Mouse (Mus musculus): ENCODE measurements around the gene Unc5a.

DNA sequence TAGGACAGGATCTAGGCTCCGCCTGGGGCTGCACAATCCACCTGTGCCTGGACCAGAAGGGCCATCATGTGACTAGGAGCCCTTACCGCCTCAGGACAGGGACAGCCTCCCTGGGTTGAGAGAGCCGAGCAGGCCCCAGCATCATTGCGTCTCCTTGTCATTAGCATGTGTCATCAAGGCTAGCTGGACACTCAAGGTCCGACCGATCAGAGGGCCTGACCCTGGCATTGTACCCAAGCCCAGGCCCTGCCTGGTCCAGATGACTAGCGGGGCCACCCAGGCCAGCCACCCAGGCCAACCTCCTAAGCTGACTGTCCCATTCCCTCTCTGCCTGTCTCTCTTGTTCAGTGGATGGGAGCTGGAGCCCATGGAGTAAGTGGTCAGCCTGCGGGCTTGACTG is 48.4 kb downstream of the Unc5a start:
- TF ChIP-seq EP300 (IDR thresholded peaks at IDR 0.05; ENCODE audit: low read depth in 1 of 2, low read length in 2 of 2): no peak
- TF ChIP-seq GATA1 (IDR thresholded peaks at IDR 0.05; ENCODE audit: low read depth, low read length): no peak
- no peak for TF ChIP-seq CTCF (IDR thresholded peaks at IDR 0.05 in 2 of 3, conservative IDR thresholded peaks at IDR 0.05 in 1 of 3; ENCODE audit: control insufficient read depth in 1 of 3, insufficient read depth in 1 of 3, low read depth in 2 of 3, low read length in 3 of 3, poor library complexity in 1 of 3, severe bottlenecking in 1 of 3)
- no peak for TF ChIP-seq POLR2A (IDR thresholded peaks at IDR 0.05; ENCODE audit: control insufficient read depth in 1 of 2, insufficient read depth in 1 of 2, low read depth in 1 of 2, low read length in 2 of 2, poor library complexity in 1 of 2)
- no peak for TF ChIP-seq USF1 (IDR thresholded peaks at IDR 0.05; ENCODE audit: low read depth, low read length)
- TF ChIP-seq ETS1 (IDR thresholded peaks at IDR 0.05; ENCODE audit: low read depth, low read length): no peak
- TF ChIP-seq TAL1 (IDR thresholded peaks at IDR 0.05; ENCODE audit: low read length): no peak
- no peak for TF ChIP-seq UBTF (IDR thresholded peaks at IDR 0.05; ENCODE audit: borderline replicate concordance, insufficient read depth, low read depth, low read length)
- TF ChIP-seq ZNF384 (IDR thresholded peaks at IDR 0.05; ENCODE audit: low read depth, low read length): no peak
- no peak for TF ChIP-seq CHD2 (IDR thresholded peaks at IDR 0.05; ENCODE audit: low read length)
- no peak for TF ChIP-seq RAD21 (IDR thresholded peaks at IDR 0.05; ENCODE audit: low read depth, low read length)
- TF ChIP-seq NRF1 (IDR thresholded peaks at IDR 0.05; ENCODE audit: insufficient read depth, low read depth, low read length, poor library complexity, severe bottlenecking): no peak
